In the genomic region with DNA sequence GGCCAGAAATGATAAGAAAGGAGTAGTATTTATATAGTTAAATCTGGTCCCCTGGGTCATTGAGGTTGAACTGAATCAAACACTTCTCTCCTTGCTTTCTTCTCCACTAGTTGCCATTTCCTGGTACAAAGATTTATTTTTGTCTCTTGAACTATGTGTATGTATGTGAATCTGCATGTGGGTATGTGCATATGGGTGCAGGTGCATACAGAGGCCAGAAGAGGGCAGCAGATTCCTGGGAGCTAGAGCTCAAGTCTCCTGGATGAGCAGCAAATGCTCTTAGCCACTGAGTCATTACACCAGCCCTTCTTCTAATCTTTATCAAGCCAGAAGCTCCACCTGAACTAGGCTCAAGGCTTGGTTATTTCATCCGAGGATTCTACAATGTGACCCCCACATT, we compare ENCODE assay signal across 20 mouse cellular contexts.
DNase-seq lines count a peak whose midpoint lies in the region; ATAC-seq and TF ChIP-seq lines count a peak whose summit lies in the region.
"Had no signal": no experiment of that assay in that cellular context is flagged by ENCODE, and none has a peak within 500 bp of the region (broad histone marks: within the 10 kb centered on the region; RNA-seq: fewer than 3 reads in every experiment).

No protein-coding gene starts in this region.

- H3K36me3 ChIP-seq in kidney, postnatal 0 days (ENCODE audit: insufficient read depth, low read length) = no peaks in the 10 kb centered on the region
- H3K36me3 ChIP-seq in midbrain, postnatal 0 days (ENCODE audit: insufficient read depth, low read length) = peaks cover 5% of the 10 kb centered on the region; the same call in 1 of the 2 replicates
- no peaks in the 10 kb centered on the region for H3K36me3 ChIP-seq in midbrain, embryonic 15.5 days (replicated peaks)
- H3K36me3 ChIP-seq: embryonic facial prominence, embryonic 10.5 days; forebrain, embryonic 12.5 days; intestine, embryonic 15.5 days; limb, embryonic 15.5 days; midbrain, embryonic 13.5 days had no signal

- POLR2A ChIA-PET in Patski (lab: Charles Lee) = no interaction called here

- in situ Hi-C loops in Patski (cut with MboI; ENCODE audit: low pct_unique_long_range_greater_than_20kb) = no loop called here

- no peaks in the 10 kb centered on the region for H3K4me1 ChIP-seq in kidney, postnatal 0 days (replicated peaks; ENCODE audit: insufficient read depth, low read length)
- no peaks in the 10 kb centered on the region for H3K4me1 ChIP-seq in midbrain, postnatal 0 days (ENCODE audit: insufficient read depth, low read length)
- H3K4me1 ChIP-seq in midbrain, embryonic 15.5 days = no peaks in the 10 kb centered on the region
- H3K4me1 ChIP-seq: embryonic facial prominence, embryonic 10.5 days; forebrain, embryonic 12.5 days; intestine, embryonic 15.5 days; limb, embryonic 15.5 days; midbrain, embryonic 13.5 days had no signal

- no peak overlapping the region for H3K4me2 ChIP-seq in kidney, postnatal 0 days (ENCODE audit: low read length)
- H3K4me2 ChIP-seq in midbrain, postnatal 0 days (ENCODE audit: low read depth, low read length, poor library complexity, severe bottlenecking) = no peak overlapping the region
- no peak overlapping the region for H3K4me2 ChIP-seq in midbrain, embryonic 15.5 days
- H3K4me2 ChIP-seq: forebrain, embryonic 12.5 days; hindbrain, embryonic 14.5 days; intestine, embryonic 15.5 days; limb, embryonic 15.5 days; midbrain, embryonic 13.5 days had no signal

- CTCF ChIA-PET in Patski (lab: Charles Lee) = no interaction called here

- no peaks in the 10 kb centered on the region for H3K27me3 ChIP-seq in kidney, postnatal 0 days (ENCODE audit: insufficient read depth, low read length)
- no peaks in the 10 kb centered on the region for H3K27me3 ChIP-seq in midbrain, postnatal 0 days (ENCODE audit: insufficient read depth, low read length)
- H3K27me3 ChIP-seq in midbrain, embryonic 15.5 days (replicated peaks) = no peaks in the 10 kb centered on the region
- no peaks in the 10 kb centered on the region for H3K27me3 ChIP-seq in Patski
- H3K27me3 ChIP-seq: forebrain, embryonic 12.5 days; intestine, embryonic 15.5 days; limb, embryonic 15.5 days; midbrain, embryonic 13.5 days had no signal

- H3K4me3 ChIP-seq in kidney, postnatal 0 days (replicated peaks; ENCODE audit: low read depth, low read length) = no peak overlapping the region
- no peak overlapping the region for H3K4me3 ChIP-seq in midbrain, postnatal 0 days (ENCODE audit: low read depth, low read length)
- H3K4me3 ChIP-seq in midbrain, embryonic 15.5 days = no peak overlapping the region
- H3K4me3 ChIP-seq: embryonic facial prominence, embryonic 10.5 days; forebrain, embryonic 12.5 days; intestine, embryonic 15.5 days; limb, embryonic 15.5 days; midbrain, embryonic 13.5 days; myocyte had no signal

- peak; percentile 38; the same call in 1 of the 2 replicates for TF ChIP-seq CTCF in kidney, postnatal 0 days (IDR thresholded peaks at IDR 0.05; ENCODE audit: low read depth)
- peak; percentile 37; the same call in 1 of the 2 replicates for TF ChIP-seq CTCF in midbrain, postnatal 0 days (IDR thresholded peaks at IDR 0.05)
- TF ChIP-seq CTCF in Patski (IDR thresholded peaks at IDR 0.05) = peak; percentile 45

- no peaks in the 10 kb centered on the region for H3K9me3 ChIP-seq in kidney, postnatal 0 days (replicated peaks; ENCODE audit: low read length)
- H3K9me3 ChIP-seq in midbrain, postnatal 0 days (ENCODE audit: low read length) = no peaks in the 10 kb centered on the region
- H3K9me3 ChIP-seq in midbrain, embryonic 15.5 days = no peaks in the 10 kb centered on the region
- H3K9me3 ChIP-seq: intestine, embryonic 15.5 days; limb, embryonic 15.5 days had no signal

- H3K9ac ChIP-seq in kidney, postnatal 0 days (ENCODE audit: low read depth, low read length) = no peak overlapping the region
- H3K9ac ChIP-seq in midbrain, postnatal 0 days (replicated peaks; ENCODE audit: low read length, poor library complexity, severe bottlenecking) = no peak overlapping the region
- H3K9ac ChIP-seq in midbrain, embryonic 15.5 days = no peak overlapping the region
- H3K9ac ChIP-seq: forebrain, embryonic 12.5 days; hindbrain, embryonic 14.5 days; intestine, embryonic 15.5 days; limb, embryonic 15.5 days; liver, postnatal 0 days; midbrain, embryonic 13.5 days had no signal

- ATAC-seq in kidney, postnatal 0 days (replicated peaks; ENCODE audit: low FRiP score, low read depth) = no peak
- ATAC-seq in midbrain, postnatal 0 days (ENCODE audit: low FRiP score) = no peak
- ATAC-seq in midbrain, embryonic 15.5 days (replicated peaks) = no peak
- ATAC-seq in Patski = no peak
- ATAC-seq: intestine, embryonic 15.5 days; liver, postnatal 0 days; midbrain, embryonic 13.5 days had no signal

- DNase-seq in kidney, postnatal 0 days (ENCODE audit: low spot score) = no peak
- DNase-seq in kidney, adult 11 months = no peak
- no peak for DNase-seq in midbrain, postnatal 0 days (ENCODE audit: low spot score)
- DNase-seq in Patski (ENCODE audit: low read depth, low spot score) = no peak
- no peak for DNase-seq in ovary, postnatal 36 days (ENCODE audit: low spot score)
- no peak for DNase-seq in lung, postnatal 4 days
- DNase-seq: adrenal gland, adult 2 months; cerebellum, adult 9-10 months; gastrocnemius, postnatal 10 days; layer of hippocampus, postnatal 36 days; liver, postnatal 0 days; thymus, adult 2 months had no signal

- WGBS in kidney, postnatal 0 days = 93% methylated on average over 1 of the region's 1 CpGs
- WGBS in midbrain, postnatal 0 days = 90% methylated on average over 1 of the region's 1 CpGs
- WGBS in midbrain, embryonic 15.5 days = 90% methylated on average over 1 of the region's 1 CpGs

- no peak overlapping the region for H3K27ac ChIP-seq in kidney, postnatal 0 days
- no peak overlapping the region for H3K27ac ChIP-seq in midbrain, postnatal 0 days (ENCODE audit: low read depth, low read length)
- H3K27ac ChIP-seq in midbrain, embryonic 15.5 days = no peak overlapping the region
- H3K27ac ChIP-seq: embryonic facial prominence, embryonic 10.5 days; forebrain, embryonic 12.5 days; hindbrain, embryonic 14.5 days; intestine, embryonic 15.5 days; limb, embryonic 15.5 days; midbrain, embryonic 13.5 days had no signal
